Mouse (Mus musculus) left cerebral cortex, postnatal 36 days (tissue): ENCODE data around the gene Lmnb2. TPM values are rescaled to one million over a fixed set of nuclear protein-coding genes. Genes with fewer than 3 reads are reported as not detected.
A peak's percentile ranks its signal among the peaks of the same experiment; 100 is the strongest.

Experiments used
- DNase-seq, 2 experiments: peaks; one replicate each; pipeline ENCODE4 v3.0.0; 2021 to 2022; ENCODE audit warnings: low spot score in 2 of 2, mixed read lengths in 1 of 2
- intact Hi-C: fragments of 180-260 bp; cut with DNase I; formaldehyde crosslinking; loops from one replicate; pipeline ENCODE4 v1.15.1; 2025
- total RNA-seq, 2 experiments: library from RNA; stranded (reverse); gene quantifications; 2 replicates each; pipeline ENCODE4 v1.2.3; 2021

The Lmnb2 gene
- total RNA-seq, 2 experiments from 2014 or later = 17.6 to 21.2 TPM

DNA sequence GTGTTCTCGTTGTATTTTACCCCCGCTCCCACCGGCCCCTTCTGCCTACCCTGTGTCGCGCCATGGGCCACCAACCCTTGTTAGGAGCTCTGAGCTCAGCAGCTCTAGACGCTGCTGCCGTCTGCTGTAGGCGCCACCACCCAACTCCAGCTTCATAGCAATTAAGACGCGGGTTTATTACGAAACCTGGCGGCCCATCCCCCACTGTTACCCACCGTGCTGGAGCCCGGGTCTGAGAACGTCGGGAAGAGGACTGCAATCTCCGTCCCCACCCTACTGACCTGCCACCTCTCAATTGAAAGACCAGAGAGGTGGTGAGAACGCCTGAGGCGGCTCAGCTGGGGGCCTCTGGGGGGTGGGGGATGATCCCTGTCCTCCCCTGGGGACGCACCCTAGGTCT lies 14.2 kb upstream of the Lmnb2 start:
- intact Hi-C loops = no loop called here
- peak in 1 of 2 experiments; percentile 19 for DNase-seq

DNA sequence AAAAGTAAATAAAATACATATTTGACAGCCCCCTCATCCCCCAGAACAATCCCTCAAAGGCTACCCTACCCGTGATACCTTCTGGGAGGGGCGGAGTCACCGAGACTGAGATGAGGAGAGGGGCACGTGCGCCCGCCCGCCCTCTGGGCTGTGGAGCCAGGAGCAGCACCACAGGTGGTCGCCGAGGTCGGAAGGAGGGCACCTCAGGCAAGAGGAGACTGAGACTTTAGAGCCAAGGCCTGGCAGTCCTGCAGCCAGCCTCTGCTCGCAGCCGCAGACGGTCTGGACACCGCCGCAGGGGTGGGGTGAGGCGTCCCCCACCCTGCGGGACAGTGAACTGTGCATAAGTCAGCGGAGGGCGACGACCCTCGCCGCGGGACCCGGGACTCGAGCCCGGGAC lies 13.7 kb upstream of the Lmnb2 start:
- intact Hi-C loops = no loop called here
- no peak for DNase-seq

DNA sequence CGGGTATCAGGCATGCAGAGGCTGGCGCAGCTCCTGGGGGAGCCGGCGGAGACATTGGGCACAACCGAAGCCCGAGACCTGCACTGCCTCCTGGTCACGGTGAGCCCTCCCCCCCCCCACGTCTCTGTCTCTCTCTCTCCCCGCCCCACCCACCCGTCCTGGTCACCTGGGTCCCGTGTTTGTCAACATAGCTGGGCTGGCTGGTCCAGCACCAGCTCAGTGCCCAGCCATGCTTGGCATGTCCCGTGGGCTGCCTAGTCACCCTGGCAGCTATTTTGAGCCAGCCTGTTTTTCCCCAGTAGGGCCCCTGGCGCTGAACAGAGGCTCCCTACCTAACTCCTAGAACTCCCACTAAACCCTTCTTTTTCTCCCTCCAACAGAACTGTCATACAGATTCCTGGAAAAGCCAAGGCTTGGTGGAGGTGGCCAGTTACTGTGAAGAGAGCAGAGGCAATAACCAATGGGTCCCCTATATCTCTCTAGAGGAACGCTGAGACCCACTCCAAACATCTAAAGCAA lies 13.2 kb upstream of the Lmnb2 start:
- DNase-seq = peak in 1 of 2 experiments; percentile 19
- intact Hi-C loops = no loop called here

DNA sequence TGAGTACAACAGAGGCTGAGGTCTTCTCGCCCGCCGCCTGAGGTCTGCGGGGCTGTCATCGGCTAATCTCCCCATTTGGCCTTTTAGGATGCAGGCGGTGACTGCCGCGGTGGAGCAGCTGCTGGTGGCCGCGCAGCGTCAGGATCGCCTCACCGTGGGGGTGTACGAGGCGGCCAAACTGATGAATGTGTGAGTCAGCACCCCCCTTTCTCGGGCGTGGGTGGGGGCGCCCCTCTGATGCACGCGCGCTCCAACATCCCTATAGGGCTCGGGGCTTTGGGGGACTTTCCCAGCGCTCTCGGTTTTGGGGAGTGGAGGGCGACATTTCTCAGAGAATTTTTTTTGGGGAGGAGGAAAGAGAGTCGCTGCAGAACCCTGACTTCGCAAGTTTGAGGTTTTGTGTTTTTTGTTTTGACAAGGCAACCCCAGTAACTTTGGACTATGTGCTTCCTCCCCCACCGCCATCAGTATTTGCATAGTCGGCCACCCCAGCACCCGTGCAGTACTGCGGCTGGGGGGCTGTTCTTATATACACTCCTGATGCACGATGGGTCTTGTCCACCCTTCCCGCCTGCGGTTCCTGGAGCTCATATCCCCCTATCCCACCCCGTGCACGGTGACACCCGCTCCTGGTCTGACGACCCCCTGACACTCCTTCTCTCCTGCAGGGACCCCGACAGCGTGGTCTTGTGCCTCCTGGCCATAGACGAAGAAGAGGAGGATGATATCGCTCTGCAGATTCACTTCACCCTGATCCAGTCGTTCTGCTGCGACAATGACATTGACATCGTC lies 12.5 kb upstream of the Lmnb2 start:
- intact Hi-C loops = no loop called here
- peak; percentile 58 to 69 for DNase-seq

DNA sequence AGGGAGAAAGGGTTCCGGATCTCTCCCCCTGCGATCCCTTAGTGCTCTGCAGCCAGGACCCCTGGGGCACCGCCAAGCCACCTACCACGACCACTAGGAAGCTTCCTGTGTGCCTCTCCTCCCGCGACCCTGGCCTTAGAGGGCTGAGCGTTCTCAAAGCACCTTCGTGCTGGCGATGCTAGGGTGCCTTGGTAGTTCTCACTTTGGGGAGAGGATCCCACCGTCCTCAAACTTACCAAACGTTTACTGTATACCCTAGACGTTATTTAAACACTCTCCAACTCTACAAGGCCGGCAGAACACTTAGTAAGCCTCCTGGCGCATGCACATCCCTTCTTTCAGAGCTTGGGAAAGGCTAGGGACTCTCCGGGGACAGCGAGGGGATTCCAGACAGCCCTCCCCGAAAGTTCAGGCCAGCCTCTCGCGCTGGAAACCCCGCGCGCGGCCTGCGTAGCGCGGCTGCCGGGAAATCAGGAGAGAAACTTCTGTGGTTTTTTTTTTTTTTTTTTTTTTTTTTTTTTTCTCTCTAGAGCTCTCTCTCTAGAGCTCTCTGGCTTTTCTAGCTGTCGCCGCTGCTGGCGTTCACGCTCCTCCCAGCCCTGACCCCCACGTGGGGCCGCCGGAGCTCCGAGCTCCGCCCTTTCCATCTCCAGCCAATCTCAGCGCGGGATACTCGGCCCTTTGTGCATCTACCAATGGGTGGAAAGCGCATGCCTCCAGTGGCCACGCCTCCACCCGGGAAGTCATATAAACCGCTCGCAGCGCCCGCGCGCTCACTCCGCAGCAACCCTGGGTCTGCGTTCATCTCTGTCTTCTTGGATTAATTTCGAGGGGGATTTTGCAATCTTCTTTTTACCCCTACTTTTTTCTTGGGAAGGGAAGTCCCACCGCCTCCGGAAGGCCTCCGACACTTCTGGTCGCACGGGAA lies 11.5 kb upstream of the Lmnb2 start, which contains the start of gene Gadd45b:
Gadd45b (plus strand) TSS at position 775 of the 928 bp plus-strand sequence.
- peak; percentile 98 for DNase-seq
- intact Hi-C loops = loop anchor here (2.0 kb wide), 1 partner anchor 25 kb away; no protein-coding TSS in a partner anchor

DNA sequence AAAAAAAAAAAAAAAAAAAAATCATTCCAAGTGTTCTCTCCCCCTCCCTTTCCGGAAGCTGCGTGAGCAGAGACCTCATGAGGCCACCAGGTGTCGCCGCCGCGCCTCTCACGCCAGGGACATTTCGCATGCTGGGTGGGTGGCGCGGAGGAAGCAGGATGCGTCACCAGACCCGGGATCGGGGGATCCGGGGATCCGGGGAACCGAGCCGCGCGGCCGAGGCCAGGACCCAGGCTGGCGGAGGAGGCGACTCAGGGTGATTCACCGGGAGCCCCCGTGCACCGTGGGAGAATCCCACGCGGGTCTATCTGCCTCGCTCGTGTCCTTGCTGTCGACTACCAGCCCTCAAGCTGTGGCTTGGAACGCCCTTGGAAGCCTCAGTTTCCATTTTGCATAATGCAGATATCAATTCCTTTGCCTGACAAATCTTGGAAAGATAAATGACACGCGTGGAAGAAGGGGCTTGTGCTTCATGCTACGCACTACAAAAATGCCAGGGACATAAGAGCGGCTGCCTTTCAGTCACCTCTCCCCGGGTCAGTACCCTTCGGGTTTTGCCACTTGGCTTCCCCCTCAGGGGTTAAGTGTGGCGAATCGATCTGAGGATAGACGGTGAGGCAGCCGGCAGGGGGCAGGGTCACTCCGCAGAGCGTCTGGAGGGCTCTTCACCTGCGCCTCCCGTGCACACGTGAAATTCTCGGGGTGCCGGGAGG lies 10.7 kb upstream of the Lmnb2 start:
- peak; percentile 93 to 94 for DNase-seq
- intact Hi-C loops = loop anchor here (1.0 to 2.0 kb wide), 2 partner anchors 26 to 67 kb away; no protein-coding TSS in a partner anchor

DNA sequence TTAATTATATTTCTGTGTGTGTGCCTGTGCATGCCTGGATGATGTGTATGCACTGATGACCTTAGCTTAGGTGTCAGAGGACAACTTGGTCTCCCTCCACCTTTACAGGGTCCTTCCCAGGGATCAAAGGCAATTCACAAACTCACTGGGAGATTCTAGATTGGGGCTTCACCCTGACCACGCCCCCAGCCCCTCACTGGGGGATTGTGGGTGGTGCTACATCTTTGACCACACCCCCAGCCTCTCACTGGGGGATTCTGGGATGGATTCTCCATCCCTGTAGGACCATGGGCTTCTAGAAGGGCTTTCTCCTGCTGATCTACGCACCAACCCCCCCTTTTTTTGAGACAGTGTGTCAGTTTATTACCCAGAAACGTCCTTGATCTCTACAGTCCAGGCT lies 7.4 kb upstream of the Lmnb2 start:
- intact Hi-C loops = no loop called here
- no peak for DNase-seq

DNA sequence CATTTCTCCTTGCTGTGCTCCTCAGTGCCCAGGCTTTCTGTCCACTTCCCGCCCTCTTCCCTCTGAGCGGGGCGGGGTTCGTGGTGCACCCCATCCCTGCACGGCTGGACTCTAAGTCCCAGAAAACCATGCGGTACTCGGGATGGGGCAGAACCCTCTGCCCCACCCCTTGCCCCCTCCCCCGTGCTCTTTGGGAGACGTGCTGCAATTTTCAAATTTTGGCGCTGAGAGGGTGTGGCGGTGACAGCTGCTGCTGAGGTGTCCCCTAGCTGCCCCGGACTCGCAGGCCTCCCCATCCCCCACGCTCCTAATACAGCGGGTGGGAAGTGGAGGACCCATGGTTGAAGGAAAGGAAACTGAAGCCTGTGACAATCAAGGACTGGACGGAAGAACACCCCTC lies 3.9 kb upstream of the Lmnb2 start:
- DNase-seq = no peak
- intact Hi-C loops = no loop called here

DNA sequence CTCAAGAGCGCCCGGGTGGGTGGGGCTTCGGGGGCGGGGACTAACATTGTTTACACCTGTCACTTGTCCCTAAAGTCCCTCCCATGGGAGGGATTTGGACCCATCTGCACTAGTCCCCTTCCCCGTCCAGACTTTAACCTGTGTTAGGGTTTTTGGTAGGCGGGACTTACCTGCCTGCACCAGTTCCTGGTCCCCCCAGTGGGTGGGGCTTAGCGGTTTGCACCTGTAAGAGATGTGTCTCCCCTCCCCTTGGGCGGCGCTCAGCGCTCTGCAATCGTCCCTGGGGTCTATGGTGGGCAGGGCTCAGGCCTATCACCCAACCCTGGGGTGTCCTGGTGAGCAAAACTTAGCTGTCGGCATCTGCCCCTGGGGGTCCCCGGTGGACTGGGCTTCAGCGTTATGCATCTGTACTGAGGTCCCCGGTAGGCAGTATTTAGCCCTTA lies 688 bp downstream of the Lmnb2 start:
- intact Hi-C loops = loop anchor here (10.0 kb wide), 1 partner anchor 167 kb away; no protein-coding TSS in a partner anchor

DNA sequence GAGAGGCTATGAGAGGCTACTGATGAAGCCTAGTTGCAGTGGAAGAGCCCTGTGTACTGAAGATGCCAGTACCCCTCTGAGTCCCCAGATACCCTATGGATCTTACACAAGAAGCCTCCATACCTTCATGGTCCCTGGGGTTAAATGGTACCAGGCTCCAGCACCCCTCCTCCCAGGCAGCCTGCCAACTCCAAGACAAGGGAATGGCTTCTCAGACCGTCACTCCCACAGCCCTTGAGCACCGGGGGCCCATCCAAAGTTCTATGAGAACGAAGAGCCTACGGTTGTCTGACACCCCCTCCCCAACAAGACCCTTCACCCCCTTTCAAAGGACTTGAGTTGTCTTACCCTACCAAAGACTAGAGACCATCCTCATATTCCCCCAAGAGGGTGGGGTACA lies 2.3 kb downstream of the Lmnb2 start:
- intact Hi-C loops = loop anchor here (10.0 kb wide), 1 partner anchor 169 kb away; no protein-coding TSS in a partner anchor
- no peak for DNase-seq

More for the DNA sequence above, 688 bp downstream of the Lmnb2 start:
- DNase-seq = no peak

DNA sequence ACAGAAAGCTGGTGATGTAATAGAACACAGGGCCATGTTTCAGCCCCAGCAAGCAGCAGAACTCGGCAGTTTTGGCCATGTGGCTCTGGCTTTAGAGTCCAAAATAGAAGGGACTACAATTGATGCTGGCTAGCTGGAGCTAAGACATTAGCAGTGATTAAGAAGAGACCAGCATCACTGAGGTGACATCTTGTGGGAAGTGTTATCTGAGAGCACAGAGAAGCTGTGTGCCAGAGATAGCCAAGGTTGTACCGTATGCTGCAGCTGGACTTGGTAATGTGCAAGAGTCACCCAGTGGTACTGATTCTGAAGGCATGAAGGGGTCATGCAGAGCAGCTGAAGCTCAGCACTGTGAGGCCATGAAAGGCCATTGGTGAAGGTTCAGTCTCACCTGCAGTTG lies 2.8 kb downstream of the Lmnb2 start:
- DNase-seq = no peak
- intact Hi-C loops = loop anchor here (10.0 kb wide), 1 partner anchor 170 kb away; no protein-coding TSS in a partner anchor

DNA sequence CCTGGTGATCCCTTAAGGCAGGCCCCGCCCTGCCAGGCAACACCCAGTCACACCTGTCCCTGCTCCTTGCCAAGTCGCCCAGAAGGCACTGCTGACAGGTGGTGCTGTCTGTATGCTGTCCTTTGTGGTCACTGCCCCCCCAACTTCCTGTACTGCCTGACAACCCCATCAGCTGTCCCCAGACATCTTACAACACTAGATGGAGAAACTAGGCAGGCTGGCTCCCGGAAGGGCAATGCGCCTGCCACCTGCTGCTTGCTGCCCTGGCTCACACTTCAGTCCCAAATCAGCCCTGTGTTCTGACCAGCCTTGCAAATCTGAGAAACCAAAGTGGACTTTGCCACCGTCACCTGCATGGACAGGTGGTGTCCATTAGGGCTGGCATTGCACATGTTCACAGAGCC lies 3.8 kb downstream of the Lmnb2 start:
- intact Hi-C loops = loop anchor here (10.0 kb wide), 1 partner anchor 171 kb away; no protein-coding TSS in a partner anchor
- DNase-seq = no peak

DNA sequence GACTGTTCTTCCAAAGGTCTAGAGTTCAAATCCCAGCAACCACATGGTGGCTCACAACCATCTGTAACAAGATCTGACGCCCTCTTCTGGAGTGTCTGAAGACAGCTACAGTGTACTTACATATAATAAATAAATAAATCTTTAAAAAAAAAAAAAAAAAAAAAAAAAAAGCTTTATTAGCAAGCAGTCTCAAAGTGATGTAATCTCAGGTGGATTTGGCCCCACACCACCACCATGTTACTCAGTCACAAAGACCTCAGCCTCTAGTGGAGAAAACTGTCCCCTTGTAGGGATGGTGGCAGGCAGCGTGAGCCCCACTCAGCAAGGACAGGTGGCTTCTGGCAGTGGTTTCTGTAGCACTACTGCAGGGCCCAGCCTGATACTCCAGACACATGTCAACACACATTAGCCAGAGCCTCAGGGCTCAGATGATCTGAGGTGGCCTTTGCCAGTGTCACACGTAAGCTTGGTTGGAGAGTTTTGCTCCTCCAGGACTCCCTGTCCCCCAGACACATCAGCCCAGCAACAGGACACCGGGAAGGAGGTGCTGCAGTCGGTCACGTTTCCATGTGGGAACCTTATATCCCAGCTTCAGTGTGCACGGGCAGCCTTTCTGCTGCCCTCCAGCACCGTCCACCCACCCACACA lies 4.6 kb downstream of the Lmnb2 start:
- intact Hi-C loops = loop anchor here (10.0 kb wide), 1 partner anchor 171 kb away; no protein-coding TSS in a partner anchor
- no peak for DNase-seq

DNA sequence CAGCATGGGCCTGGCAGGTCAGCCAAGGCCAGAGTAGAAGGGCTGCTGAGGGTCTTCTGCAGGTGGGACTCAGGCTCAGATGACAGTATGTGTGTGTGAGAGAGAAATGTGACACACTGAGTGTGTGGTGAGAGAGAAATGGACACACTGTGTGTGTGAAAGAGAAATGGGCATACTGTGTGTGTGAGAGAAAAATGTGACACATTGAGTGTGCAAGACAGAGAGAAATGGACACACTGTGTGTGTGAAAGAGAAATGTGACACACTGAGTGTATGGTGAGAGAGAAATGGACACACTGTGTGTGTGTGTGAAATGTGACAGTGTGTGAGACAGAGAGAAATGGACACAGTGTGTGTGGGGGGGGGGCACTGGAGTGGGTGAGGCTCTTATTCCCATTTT lies 6.2 kb downstream of the Lmnb2 start:
- no peak for DNase-seq
- intact Hi-C loops = loop anchor here (10.0 kb wide), 1 partner anchor 173 kb away; no protein-coding TSS in a partner anchor

DNA sequence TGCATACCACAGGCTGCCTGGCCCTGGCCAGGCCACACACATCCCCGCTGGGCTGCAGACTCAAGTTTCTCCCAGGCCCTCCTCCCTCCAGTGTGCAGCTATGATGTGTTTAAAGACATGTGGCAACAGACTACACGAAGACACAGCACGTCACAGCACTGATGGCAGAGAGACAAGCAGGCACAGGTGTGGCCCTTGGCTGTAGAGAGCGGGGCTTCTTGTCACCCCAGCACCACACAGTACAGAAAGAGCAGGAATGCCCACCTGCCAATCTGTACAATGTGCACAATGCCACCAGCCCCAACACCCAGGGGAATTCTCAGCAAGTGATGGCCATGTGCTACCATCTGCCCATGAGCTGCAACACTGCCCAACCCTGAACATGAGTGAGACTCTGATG lies 6.7 kb downstream of the Lmnb2 start:
- intact Hi-C loops = loop anchor here (10.0 kb wide), 1 partner anchor 173 kb away; no protein-coding TSS in a partner anchor
- DNase-seq = no peak

DNA sequence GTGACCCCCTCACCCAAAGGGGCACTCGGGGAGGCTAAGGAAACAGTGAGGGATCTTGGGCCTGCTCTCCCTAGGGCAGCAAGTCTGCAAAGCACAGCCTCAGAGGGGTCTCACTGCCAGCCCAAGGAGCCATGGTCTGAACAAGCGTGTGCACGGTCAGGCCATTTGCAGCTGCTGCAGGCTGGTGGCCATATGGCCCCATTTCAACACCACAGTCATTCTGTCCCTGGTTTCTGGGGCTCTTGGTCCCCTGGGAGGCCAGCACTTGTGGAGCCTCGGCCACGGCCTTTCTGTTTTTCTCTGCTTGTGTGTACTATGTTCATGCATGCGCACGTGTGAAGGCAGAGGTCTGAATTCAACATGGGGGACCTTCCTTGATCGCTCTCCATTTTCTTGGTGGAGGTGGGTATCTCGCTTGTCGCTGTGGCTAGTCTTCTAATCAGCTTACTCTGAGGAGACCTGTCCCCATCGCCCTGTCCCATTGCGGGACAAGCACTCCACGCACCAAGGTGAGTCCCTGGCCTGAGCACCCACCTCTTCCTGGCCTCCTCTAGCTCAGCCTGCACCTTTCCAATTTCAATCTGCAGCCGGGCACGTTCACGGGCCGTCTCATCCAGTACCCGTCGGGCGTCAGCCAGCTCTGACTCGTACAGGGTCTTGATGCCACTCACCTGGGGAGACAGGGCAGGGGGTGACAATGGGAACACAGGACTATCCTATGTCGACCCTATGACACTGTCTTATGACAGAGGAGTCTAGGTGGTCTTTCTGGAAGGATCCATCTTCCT lies 8.5 kb downstream of the Lmnb2 start:
- no peak for DNase-seq
- intact Hi-C loops = loop anchor here (10.0 kb wide), 1 partner anchor 175 kb away; no protein-coding TSS in a partner anchor

DNA sequence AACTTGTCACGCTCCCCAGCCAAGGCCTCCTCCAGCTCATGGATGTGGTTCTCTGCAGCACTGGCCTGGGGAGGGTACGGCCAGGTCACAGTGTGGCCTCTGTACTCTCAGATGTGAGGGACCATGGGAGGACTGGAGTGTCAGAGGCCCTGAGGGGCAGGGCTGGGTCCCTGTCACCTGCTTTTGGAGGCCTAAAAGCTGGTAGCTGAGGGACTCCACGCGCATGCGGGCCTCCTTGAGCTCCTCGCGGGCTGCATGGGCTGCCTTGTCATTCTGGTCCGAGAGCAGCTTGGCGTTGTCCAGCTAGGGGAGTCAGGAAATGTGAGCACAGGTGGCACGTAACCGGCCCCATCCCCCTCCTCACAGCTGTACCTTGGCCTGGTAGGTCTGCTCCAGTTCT lies 13.3 kb downstream of the Lmnb2 start:
- intact Hi-C loops = no loop called here
- DNase-seq = no peak
